Mouse (Mus musculus) gastrocnemius, adult 8-10 months (tissue): ENCODE measurements around the gene Snx25. TPM values are rescaled to one million over a fixed set of nuclear protein-coding genes. Genes with fewer than 3 reads are reported as not detected.
"Not testable (repeated sequence)": the region's sequence is repeated elsewhere in the genome, so short reads cannot be mapped to it uniquely, and the experiment has no call there.

Experiments used
- DNase-seq, 2 experiments: peaks; one replicate each; pipeline ENCODE4 v3.0.0; 2022; ENCODE audit warnings: low spot score in 2 of 2
- total RNA-seq, 4 experiments: library from RNA; stranded (reverse); gene quantifications; 2 replicates each; pipeline ENCODE4 v1.2.4; 2022

The Snx25 gene
- total RNA-seq, 4 experiments from 2014 or later, result 5.1 to 7.0 (median 6.2) TPM

DNA sequence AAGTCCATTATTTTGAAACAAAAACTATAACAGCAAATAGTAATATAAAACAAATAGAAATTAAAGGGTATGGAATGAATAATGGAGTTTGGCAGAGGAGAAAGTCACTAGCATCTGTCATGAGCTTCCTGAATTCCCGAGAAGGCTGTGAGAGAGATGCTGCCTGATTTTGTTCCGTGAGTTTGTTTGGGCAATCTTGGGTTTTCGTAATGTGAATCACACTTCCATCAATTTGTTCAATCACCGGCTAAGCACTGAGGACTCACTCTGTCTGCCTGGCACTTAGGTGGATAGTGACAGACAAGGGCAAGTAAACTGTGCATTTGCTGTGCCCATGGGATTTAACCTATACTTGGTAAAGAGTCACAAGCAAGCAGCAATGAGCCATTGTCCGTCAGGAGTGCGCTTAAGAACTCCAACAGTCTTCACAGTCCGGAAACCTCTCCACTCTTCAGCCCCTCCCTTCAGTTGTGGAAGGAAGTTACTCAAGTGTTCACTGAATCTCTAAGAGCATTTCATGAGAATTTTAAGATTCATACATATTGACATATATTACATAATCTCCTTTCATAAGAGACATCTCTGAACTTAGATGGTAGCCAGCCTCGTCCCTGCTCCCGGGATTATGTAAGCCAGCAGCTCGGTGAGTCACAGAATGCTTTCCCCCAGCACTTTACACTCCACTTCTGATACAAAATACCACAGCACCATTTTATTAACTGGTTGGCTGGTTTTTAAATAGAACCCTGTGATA, 13.9 kb downstream of the Snx25 start:
- no peak for DNase-seq

DNA sequence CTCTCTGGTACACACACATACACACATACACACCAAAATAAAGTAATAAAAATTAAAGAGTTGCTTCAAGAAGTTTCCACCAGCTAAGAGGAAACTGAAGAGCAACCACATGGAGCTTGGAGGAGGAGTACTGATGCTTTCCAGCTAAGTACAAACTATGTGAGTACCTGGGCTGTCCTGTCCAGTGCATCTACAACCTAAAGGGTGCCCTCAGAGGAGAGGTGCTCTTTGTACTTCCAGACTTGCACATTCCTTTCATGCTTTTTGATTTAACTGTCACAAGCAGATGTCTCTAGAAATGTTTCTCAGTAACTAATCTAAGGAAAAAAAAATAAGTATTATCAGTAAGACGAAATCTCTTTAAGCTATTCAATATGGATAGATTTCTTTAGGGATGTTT, 14.6 kb downstream of the Snx25 start:
- DNase-seq, result no peak

DNA sequence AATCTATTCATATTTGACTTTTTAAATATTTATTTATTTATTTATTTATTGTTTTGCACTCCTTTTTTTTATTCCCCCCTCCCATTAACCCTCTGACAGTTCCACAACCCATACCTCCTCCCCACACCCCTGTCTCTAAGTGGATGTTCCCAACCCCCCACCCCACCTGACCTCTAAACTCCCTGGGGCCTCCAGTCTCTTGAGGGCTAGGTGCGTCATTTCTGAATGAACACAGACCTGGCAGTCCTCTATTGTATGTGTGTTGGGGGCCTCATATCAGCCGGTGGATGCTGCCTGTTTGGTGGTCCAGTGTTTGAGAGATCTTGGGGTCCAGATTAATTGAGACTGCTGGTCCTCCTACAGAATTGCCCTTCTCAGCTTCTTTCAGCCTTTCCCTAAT, 16.4 kb downstream of the Snx25 start:
- DNase-seq, result not testable (repeated sequence)

GRCm38 (mm10) chr8:46130426-46130825, 21.5 kb downstream of the Snx25 start:
- no peak for DNase-seq

- no peak for DNase-seq
These were observed 29.5 kb downstream of the Snx25 start for GRCm38 (mm10) chr8:46122498-46122897.

DNA sequence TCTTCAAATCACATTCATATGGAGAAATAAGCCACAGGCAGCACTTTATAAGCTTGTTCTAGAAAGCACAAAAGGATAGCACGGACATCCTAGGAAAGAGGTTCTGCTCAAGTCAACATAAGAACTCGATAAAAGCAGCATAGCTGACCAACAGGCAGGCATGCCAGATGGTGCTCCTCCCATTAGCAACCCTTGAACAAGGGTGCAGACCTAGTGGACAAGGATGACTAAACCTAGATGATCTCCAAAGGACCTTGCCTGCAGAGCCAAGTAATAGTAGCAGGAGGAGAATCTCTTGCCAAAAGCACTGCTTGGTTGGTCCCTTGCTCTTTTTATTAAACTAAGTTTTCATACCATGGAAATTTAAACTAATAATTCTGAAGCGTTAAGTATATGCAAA, 32.8 kb downstream of the Snx25 start:
- DNase-seq, result no peak

GRCm38 (mm10) chr8:46117172-46117571, 34.8 kb downstream of the Snx25 start:
- DNase-seq, result no peak

GRCm38 (mm10) chr8:46113421-46114170, 38.4 kb downstream of the Snx25 start:
- not testable (repeated sequence) for DNase-seq

DNA sequence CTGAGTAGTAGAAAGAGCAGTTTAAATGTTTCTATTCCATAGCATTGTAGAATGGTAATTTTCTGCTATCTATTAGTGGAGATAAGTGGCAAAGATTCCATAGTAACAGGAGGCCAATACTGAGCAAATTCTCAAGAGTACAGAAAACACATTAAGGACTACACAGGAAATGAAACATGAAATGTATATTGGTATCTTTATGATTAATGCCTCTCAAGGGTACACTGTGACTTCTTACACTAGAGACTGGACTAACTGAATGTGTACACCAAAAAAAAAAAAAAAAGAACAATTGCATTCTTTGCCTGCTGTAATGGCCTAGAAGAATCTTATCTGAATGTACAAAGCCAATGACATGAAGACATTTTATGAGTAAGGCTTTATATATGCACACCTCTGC, 44.3 kb downstream of the Snx25 start:
- no peak for DNase-seq

- no peak for DNase-seq
These were observed 48.5 kb downstream of the Snx25 start for GRCm38 (mm10) chr8:46103434-46103833.

GRCm38 (mm10) chr8:46092667-46093360, 59.1 kb downstream of the Snx25 start:
- peak; percentile 5 to 18 for DNase-seq

- no peak for DNase-seq
These were observed 68.8 kb downstream of the Snx25 start for GRCm38 (mm10) chr8:46083141-46083540.

- no peak for DNase-seq
These were observed 70.9 kb downstream of the Snx25 start for GRCm38 (mm10) chr8:46081030-46081429.

DNA sequence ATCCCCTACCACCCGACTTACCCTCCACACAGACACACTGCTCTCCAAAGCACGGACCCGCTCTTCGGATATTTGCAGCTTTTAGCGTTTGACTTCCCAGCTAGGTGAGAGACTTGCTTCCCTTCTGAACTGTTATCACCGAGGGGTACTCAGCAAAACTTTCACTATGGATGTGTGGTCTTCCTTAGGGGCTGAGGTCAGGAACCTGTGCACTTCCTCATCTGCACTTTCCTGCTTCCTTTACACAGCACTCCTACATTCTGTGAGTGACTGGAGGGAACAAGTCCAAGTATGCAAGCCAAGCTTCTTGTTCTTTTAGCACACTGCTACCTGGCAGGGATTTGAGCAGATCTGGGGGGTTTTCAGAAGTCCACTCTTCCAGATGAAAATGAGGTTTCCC, 73.1 kb downstream of the Snx25 start:
- no peak for DNase-seq

GRCm38 (mm10) chr8:46075223-46075622, 76.7 kb downstream of the Snx25 start:
- DNase-seq, result no peak

DNA sequence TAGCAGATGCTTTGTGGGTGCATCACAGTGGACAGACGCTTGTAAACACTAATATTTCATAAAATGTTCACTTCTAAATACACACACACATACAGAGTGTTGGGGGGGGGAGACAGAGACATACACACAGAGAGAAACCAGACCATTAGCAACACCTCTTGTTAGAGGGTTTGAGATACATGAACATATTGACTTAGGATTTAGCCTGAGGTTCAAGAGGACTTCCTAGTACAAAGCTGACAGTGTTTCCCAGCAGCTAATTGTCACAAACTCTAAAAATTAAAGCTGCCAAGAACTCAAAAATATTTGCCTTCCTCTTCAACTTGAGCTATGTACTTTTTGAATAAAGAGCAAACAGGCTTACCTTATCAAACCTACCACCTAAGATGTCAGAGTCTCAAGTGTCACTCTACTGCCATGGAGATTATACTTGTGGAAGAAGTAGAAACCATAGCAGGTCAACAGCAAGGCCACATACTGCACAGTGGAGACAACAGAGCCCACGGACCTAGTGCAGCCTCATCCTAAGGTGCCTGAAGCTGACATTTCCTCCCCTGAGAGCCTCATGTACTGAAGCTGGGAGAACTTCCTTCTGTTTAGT, 78.3 kb downstream of the Snx25 start:
- DNase-seq, result no peak

DNA sequence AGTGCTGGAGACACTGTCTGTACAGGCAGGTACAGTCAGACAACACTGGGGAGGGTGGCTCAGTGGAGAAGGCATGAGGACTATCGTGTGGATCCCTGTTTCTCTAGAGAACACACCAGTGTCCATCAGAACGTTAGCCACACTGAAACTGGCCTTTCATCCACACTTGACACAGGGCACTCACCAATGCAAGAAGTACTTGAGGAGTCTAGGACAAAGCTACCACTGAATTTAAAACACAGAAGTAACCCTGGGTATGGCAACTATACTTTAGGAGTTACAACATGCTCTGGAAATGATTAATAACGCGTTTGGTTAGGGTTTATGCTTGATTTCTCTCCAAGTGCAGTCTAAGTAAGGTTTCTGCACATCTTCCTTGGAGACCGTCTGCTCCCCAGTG, 79.2 kb downstream of the Snx25 start:
- DNase-seq, result no peak

DNA sequence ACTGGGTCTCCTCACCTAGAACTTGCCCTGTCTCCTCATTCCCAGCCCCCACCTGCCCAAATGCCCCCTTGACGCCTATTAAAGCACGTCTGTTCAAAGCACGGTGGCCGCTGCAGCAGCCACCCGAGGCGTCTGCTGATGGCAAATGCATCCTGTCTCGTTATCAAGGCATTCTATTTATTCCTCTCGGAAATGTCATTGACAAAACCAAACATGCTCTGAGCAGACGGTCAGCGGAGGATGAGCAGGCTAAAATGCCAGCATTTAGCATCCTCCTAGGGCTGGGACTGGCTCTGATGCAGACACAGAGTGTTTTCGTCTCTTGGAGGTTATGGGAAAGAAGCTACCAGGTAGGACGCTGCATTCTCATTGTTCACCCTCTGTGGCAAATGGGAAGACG, 111.7 kb downstream of the Snx25 start:
- no peak for DNase-seq

DNA sequence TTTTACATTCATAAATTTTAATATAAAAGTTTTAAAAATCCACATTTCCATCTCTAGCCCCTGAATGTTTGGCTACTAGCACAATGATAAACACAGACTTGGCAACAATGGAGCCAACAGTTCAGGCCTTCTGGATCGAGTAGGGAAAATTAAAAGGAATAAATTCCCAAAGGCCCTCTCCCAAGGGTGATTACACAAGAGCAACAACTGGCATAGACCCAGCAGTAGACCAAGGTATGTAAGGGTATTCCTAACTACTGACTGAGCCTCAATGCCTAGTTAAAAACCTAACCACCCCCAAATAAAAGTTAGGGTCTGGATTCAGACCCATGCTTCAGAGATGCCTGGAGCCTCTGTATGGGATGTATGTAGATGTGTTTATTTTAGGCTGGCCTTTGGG, 112.3 kb downstream of the Snx25 start:
- no peak for DNase-seq

DNA sequence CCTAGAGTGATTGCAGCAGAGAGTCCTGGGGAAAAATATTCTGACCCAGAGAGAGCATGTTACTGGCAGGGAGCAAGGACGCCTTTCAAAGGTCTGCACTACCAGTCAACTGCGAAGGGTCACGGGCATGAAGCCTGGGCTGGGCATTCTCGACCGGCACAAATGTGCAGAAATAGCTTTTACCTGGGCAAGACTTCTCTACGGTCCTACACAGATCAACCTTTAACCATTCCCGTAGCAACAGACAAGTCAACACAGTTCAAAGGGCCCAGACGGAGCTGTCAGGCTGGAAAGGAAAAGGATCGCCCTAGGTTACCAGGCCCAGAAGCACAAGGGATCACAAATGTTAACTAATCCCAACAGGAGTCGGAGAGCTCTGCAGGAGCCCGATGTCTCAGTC, 115.7 kb downstream of the Snx25 start:
- no peak for DNase-seq

- no peak for DNase-seq
These were observed 127.6 kb downstream of the Snx25 start for GRCm38 (mm10) chr8:46024392-46024791.

GRCm38 (mm10) chr8:46022758-46023157, 129.2 kb downstream of the Snx25 start:
- no peak for DNase-seq
